Mouse (Mus musculus) large intestine, adult 2 months (tissue): Measurements from ENCODE around the gene Kdm5d. TPM values are rescaled to one million over a fixed set of nuclear protein-coding genes. Genes with fewer than 3 reads are reported as not detected.

Experiments used
- DNase-seq: peaks from one replicate; pipeline ENCODE4 v3.0.0-alpha.2; 2012; ENCODE audit warnings: low read depth, low spot score
- WGBS: fragments of 180-500 bp; shearing (Covaris S2); methylation state at CpG from one replicate; pipeline ENCODE4 v1.1.7; 2018; 5-methylcytosine and 5-hydroxymethylcytosine counted together
- polyA plus RNA-seq: library from polyadenylated mRNA; depleted of rRNA; stranded (reverse); fragments of >200 nt; gene quantifications from 2 replicates; pipeline ENCODE4 v1.2.3, GENCODE M21; 2012; rRNA removed

Kdm5d gene
- 8.4 TPM in 1 of 2 replicates, not detected in the other for polyA plus RNA-seq

- peak; percentile 35 for DNase-seq
- 5% methylated on average over 32 of the region's 34 CpGs for WGBS
These were observed at the start of gene Kdm5d for GRCm38 (mm10) chrY:897393-898227. Gene Kdm5d (plus strand): TSS chrY:897788.

GRCm38 (mm10) chrY:872404-872803 lies 25.2 kb upstream of the Kdm5d start:
- DNase-seq: no peak

GRCm38 (mm10) chrY:872855-873549 lies 24.6 kb upstream of the Kdm5d start:
- no peak for DNase-seq
- WGBS: 42% methylated on average over 16 of the region's 18 CpGs

Other genes starting within 250 kb of the Kdm5d start
- not detected in 2 replicates for gene Zfy1, start 100.4 kb upstream of the Kdm5d start, polyA plus RNA-seq
- gene Uba1y, start 79.1 kb upstream of the Kdm5d start, polyA plus RNA-seq: 0.21 TPM in 1 of 2 replicates, not detected in the other
- gene Eif2s3y, start 112.8 kb downstream of the Kdm5d start, polyA plus RNA-seq: 11.6 TPM in 1 of 2 replicates, not detected in the other